Mouse (Mus musculus): Measurements from ENCODE around the gene Marcksl1.

- TF ChIP-seq POLR2A (IDR thresholded peaks at IDR 0.05; ENCODE audit: low read depth, low read length) (no peak), CTCF (conservative IDR thresholded peaks at IDR 0.05; ENCODE audit: insufficient read depth, insufficient read length, low read depth, low read length) (no peak)
These were observed 3.7 kb upstream of the Marcksl1 start for GRCm38 (mm10) chr4:129509650-129510049.
